Mouse (Mus musculus) liver, postnatal 0 days (tissue): Measurements from ENCODE around the gene Gm1043.

Source experiments
- CTCF ChIP-seq: sonication (generic); IDR thresholded peaks from 2 replicates; pipeline ENCODE4 v1.5.1; 2016; ENCODE audit warnings: antibody characterized with exemption, low read depth
- EP300 ChIP-seq: IDR thresholded peaks from 2 replicates; pipeline ENCODE4 v1.6.1; 2016; ENCODE audit warnings: antibody characterized with exemption, low read depth, mild to moderate bottlenecking

GRCm38 (mm10) chr5:37248870-37249269 is 163.7 kb downstream of the Gm1043 start:
- TF ChIP-seq CTCF = no peak
- no peak for TF ChIP-seq EP300
